Comparison of ENCODE assay signal across 10 mouse cellular contexts in genomic region chr11:108279748-108280373, GRCm38 (mm10).
DNase-seq lines count a peak whose midpoint lies in the region; ATAC-seq and TF ChIP-seq lines count a peak whose summit lies in the region.
"Had no signal": no experiment of that assay in that cellular context is flagged by ENCODE, and none has a peak within 500 bp of the region (broad histone marks: within the 10 kb centered on the region; RNA-seq: fewer than 3 reads in every experiment).

No protein-coding gene starts in this region.

- no peak overlapping the region for H3K4me2 ChIP-seq in heart, postnatal 0 days (ENCODE audit: low read depth, low read length)
- no peak overlapping the region for H3K4me2 ChIP-seq in intestine, postnatal 0 days (replicated peaks; ENCODE audit: low read depth)

- H3K27me3 ChIP-seq in heart, postnatal 0 days (ENCODE audit: control insufficient read depth, insufficient read depth, low read length), result no peaks in the 10 kb centered on the region
- H3K27me3 ChIP-seq in intestine, postnatal 0 days (replicated peaks; ENCODE audit: control insufficient read depth, insufficient read depth, low read length), result no peaks in the 10 kb centered on the region

- no peak overlapping the region for H3K4me3 ChIP-seq in heart, postnatal 0 days (ENCODE audit: low read depth, low read length)
- H3K4me3 ChIP-seq in intestine, postnatal 0 days (ENCODE audit: low read depth, low read length), result no peak overlapping the region
- no peak overlapping the region for H3K4me3 ChIP-seq in layer of hippocampus, adult 2 months

- H3K27ac ChIP-seq in heart, postnatal 0 days (ENCODE audit: low read depth), result no peak overlapping the region
- H3K27ac ChIP-seq in intestine, postnatal 0 days (ENCODE audit: low read depth, low read length), result no peak overlapping the region
- H3K27ac ChIP-seq in layer of hippocampus, adult 2 months, result no peak overlapping the region

- intact Hi-C loops in heart, postnatal 10 days (cut with DNase I), result loop anchor here (5.0 kb wide), 1 partner anchor 47 kb away; no protein-coding TSS in a partner anchor

- H3K9ac ChIP-seq in heart, postnatal 0 days (replicated peaks; ENCODE audit: low read depth, low read length), result no peak overlapping the region
- H3K9ac ChIP-seq in intestine, postnatal 0 days (ENCODE audit: low read depth, low read length), result no peak overlapping the region

- H3K9me3 ChIP-seq in heart, postnatal 0 days (replicated peaks; ENCODE audit: control insufficient read depth, low read length), result no peaks in the 10 kb centered on the region
- no peaks in the 10 kb centered on the region for H3K9me3 ChIP-seq in intestine, postnatal 0 days (ENCODE audit: control insufficient read depth)

- no peaks in the 10 kb centered on the region for H3K36me3 ChIP-seq in heart, postnatal 0 days (replicated peaks; ENCODE audit: control insufficient read depth, insufficient read depth, low read length)
- H3K36me3 ChIP-seq in intestine, postnatal 0 days (ENCODE audit: control insufficient read depth, insufficient read depth), result no peaks in the 10 kb centered on the region

- peak; percentile 49 for ATAC-seq in heart, postnatal 0 days (ENCODE audit: insufficient read depth, low read depth)
- 0 out of 2 replicates have a peak, but pooled peaks have one; percentile 13 for ATAC-seq in intestine, postnatal 0 days

- H3K4me1 ChIP-seq in heart, postnatal 0 days (ENCODE audit: control insufficient read depth, insufficient read depth), result 0 out of 2 replicates have a peak, but pooled peaks cover 6% of the 10 kb centered on the region
- H3K4me1 ChIP-seq in intestine, postnatal 0 days (replicated peaks; ENCODE audit: control insufficient read depth, insufficient read depth, low read length), result no peaks in the 10 kb centered on the region

- TF ChIP-seq CTCF in heart, postnatal 0 days (IDR thresholded peaks at IDR 0.05; ENCODE audit: low read depth), result no peak
- TF ChIP-seq CTCF in intestine, postnatal 0 days (IDR thresholded peaks at IDR 0.05; ENCODE audit: low read depth), result no peak
- no peak for TF ChIP-seq CTCF in layer of hippocampus, adult 2 months (conservative IDR thresholded peaks at IDR 0.05)

- no peak for TF ChIP-seq EP300 in heart, postnatal 0 days (IDR thresholded peaks at IDR 0.05; ENCODE audit: low read depth)

- WGBS in heart, postnatal 0 days, result 100% methylated on average over 1 of the region's 1 CpGs
- WGBS in intestine, postnatal 0 days, result 83% methylated on average over 1 of the region's 1 CpGs

- DNase-seq in heart, postnatal 0 days (ENCODE audit: low spot score), result no peak
- no peak for DNase-seq in heart, postnatal 10 days
- peak; percentile 39 for DNase-seq in ovary, postnatal 36 days (ENCODE audit: low spot score)
- no peak for DNase-seq in ovary, postnatal 14 days (ENCODE audit: low spot score)
- no peak for DNase-seq in frontal cortex, postnatal 25 days (ENCODE audit: low spot score in 2 of 2)
- no peak for DNase-seq in layer of hippocampus, adult 2 months (ENCODE audit: low spot score in 2 of 2)
- no peak for DNase-seq in right cerebral cortex, adult 18-20 months
- DNase-seq: kidney, adult 8-10 months; right cerebral cortex, postnatal 14 days had no signal
